Mouse (Mus musculus): ENCODE measurements around the gene Atl3.
A peak's percentile ranks its signal among the peaks of the same experiment; 100 is the strongest.

Gene Atl3

GRCm38 (mm10) chr19:7500701-7501100 is 6.9 kb downstream of the Atl3 start:
- no peak for DNase-seq (ENCODE audit: low spot score)

GRCm38 (mm10) chr19:7502432-7502831 is 8.6 kb downstream of the Atl3 start:
- DNase-seq (ENCODE audit: low spot score) = no peak

- no peak for DNase-seq (ENCODE audit: low spot score)
Measured at GRCm38 (mm10) chr19:7506321-7506720, 12.5 kb downstream of the Atl3 start.

- no peak for DNase-seq (ENCODE audit: low spot score)
Measured at GRCm38 (mm10) chr19:7508026-7508425, 14.2 kb downstream of the Atl3 start.

- DNase-seq (ENCODE audit: low spot score) = no peak
Measured at GRCm38 (mm10) chr19:7516437-7516836, 22.6 kb downstream of the Atl3 start.

GRCm38 (mm10) chr19:7521619-7522018 is 27.8 kb downstream of the Atl3 start:
- no peak for DNase-seq (ENCODE audit: low spot score)

GRCm38 (mm10) chr19:7522856-7523255 is 29.0 kb downstream of the Atl3 start:
- no peak for DNase-seq (ENCODE audit: low spot score)

GRCm38 (mm10) chr19:7523292-7523691 is 29.5 kb downstream of the Atl3 start:
- DNase-seq (ENCODE audit: low spot score) = no peak

- no peak for DNase-seq (ENCODE audit: low spot score)
Measured at GRCm38 (mm10) chr19:7523781-7524180, 29.9 kb downstream of the Atl3 start.

- DNase-seq (ENCODE audit: low spot score) = no peak
Measured at GRCm38 (mm10) chr19:7524879-7525278, 31.0 kb downstream of the Atl3 start.

GRCm38 (mm10) chr19:7528639-7529428 is 35.0 kb downstream of the Atl3 start:
- no peak for DNase-seq (ENCODE audit: low spot score)

GRCm38 (mm10) chr19:7531906-7532305 is 38.1 kb downstream of the Atl3 start:
- no peak for DNase-seq (ENCODE audit: low spot score)

GRCm38 (mm10) chr19:7533891-7534290 is 40.1 kb downstream of the Atl3 start:
- no peak for DNase-seq (ENCODE audit: low spot score)

- no peak for DNase-seq (ENCODE audit: low spot score)
Measured at GRCm38 (mm10) chr19:7548924-7549323, 55.1 kb downstream of the Atl3 start.

- no peak for DNase-seq (ENCODE audit: low spot score)
Measured at GRCm38 (mm10) chr19:7551550-7552300, 57.9 kb downstream of the Atl3 start.

GRCm38 (mm10) chr19:7552301-7552673 is 58.4 kb downstream of the Atl3 start:
- DNase-seq (ENCODE audit: low spot score) = no peak

- no peak for DNase-seq (ENCODE audit: low spot score)
Measured at GRCm38 (mm10) chr19:7553441-7553840, 59.6 kb downstream of the Atl3 start.

- no peak for DNase-seq (ENCODE audit: low spot score)
Measured at GRCm38 (mm10) chr19:7554881-7555280, 61.0 kb downstream of the Atl3 start.

- DNase-seq (ENCODE audit: low spot score) = no peak
Measured at GRCm38 (mm10) chr19:7556641-7557040, 62.8 kb downstream of the Atl3 start.

GRCm38 (mm10) chr19:7557328-7557822 is 63.5 kb downstream of the Atl3 start, which contains the start of gene Pla2g16:
Gene Pla2g16 (plus strand): TSS chr19:7557459.
- peak; percentile 72 for DNase-seq (ENCODE audit: low spot score)

- no peak for DNase-seq (ENCODE audit: low spot score)
Measured at GRCm38 (mm10) chr19:7557844-7558243, 64.0 kb downstream of the Atl3 start.

GRCm38 (mm10) chr19:7558675-7559074 is 64.8 kb downstream of the Atl3 start:
- DNase-seq (ENCODE audit: low spot score) = no peak

GRCm38 (mm10) chr19:7559986-7560385 is 66.1 kb downstream of the Atl3 start:
- DNase-seq (ENCODE audit: low spot score) = no peak
